Mouse (Mus musculus): ENCODE data around the gene Gdi1. TPM values are rescaled to one million over a fixed set of nuclear protein-coding genes. Genes with fewer than 3 reads are reported as not detected.
"Not testable (repeated sequence)": the region's sequence is repeated elsewhere in the genome, so short reads cannot be mapped to it uniquely, and the experiment has no call there.

Gdi1 gene
- polyA plus RNA-seq, 1 experiment from 2014 or later: 430 TPM

- ATAC-seq (ENCODE audit: low FRiP score) (peak; percentile 97), DNase-seq (ENCODE audit: low spot score, missing footprints) (peak; percentile 95)
- peak within 1 kb of the TSS; percentile 53 for H3K4me3 ChIP-seq (ENCODE audit: low read depth, low read length)
- H3K27ac ChIP-seq (ENCODE audit: low read depth, low read length): peak within 1 kb of the TSS; percentile 20; the same call in 1 of the 2 replicates
- no peaks in the 10 kb centered on the region for H3K4me1 ChIP-seq (ENCODE audit: control insufficient read depth, insufficient read depth, low read length)
- H3K36me3 ChIP-seq (ENCODE audit: control insufficient read depth, insufficient read depth, low read length): peaks cover 6% of the 10 kb centered on the region
- H3K9ac ChIP-seq (ENCODE audit: low read length): peak within 1 kb of the TSS; percentile 74
- no peaks in the 10 kb centered on the region for H3K9me3 ChIP-seq (ENCODE audit: control insufficient read depth, low read length)
- 14% methylated on average over 57 of the region's 59 CpGs for WGBS
- no peaks in the 10 kb centered on the region for H3K27me3 ChIP-seq (ENCODE audit: control insufficient read depth, insufficient read depth, low read length)
- peak within 1 kb of the TSS; percentile 75 for H3K4me2 ChIP-seq
Observed at GRCm38 (mm10) chrX:74312540-74313464, 8.0 kb downstream of the Gdi1 start, which contains the start of gene Fam50a. Gene Fam50a, plus strand, starts transcription at chrX:74313033.

- Histone ChIP-seq H3K9me3 (ENCODE audit: control insufficient read depth, low read length) (no peaks in the 10 kb centered on the region), H3K4me2 (peak within 1 kb of the TSS; percentile 60), H3K27me3 (ENCODE audit: control insufficient read depth, insufficient read depth, low read length) (no peaks in the 10 kb centered on the region), H3K4me1 (ENCODE audit: control insufficient read depth, insufficient read depth, low read length) (peaks cover 8% of the 10 kb centered on the region; the same call in 1 of the 2 replicates), H3K27ac (ENCODE audit: low read depth, low read length) (peak within 1 kb of the TSS; percentile 73), H3K4me3 (ENCODE audit: low read depth, low read length) (peak within 1 kb of the TSS; percentile 43), H3K36me3 (ENCODE audit: control insufficient read depth, insufficient read depth, low read length) (no peaks in the 10 kb centered on the region), H3K9ac (ENCODE audit: low read length) (peak within 1 kb of the TSS; percentile 71)
- WGBS: 17% methylated on average over 14 of the region's 30 CpGs
- DNase-seq (ENCODE audit: low spot score, missing footprints) (peak; percentile 96), ATAC-seq (ENCODE audit: low FRiP score) (peak; percentile 95)
Observed at GRCm38 (mm10) chrX:74328725-74329161, 23.9 kb downstream of the Gdi1 start, which contains the start of gene Plxna3. Gene Plxna3, plus strand, starts transcription at chrX:74329066.

DNA sequence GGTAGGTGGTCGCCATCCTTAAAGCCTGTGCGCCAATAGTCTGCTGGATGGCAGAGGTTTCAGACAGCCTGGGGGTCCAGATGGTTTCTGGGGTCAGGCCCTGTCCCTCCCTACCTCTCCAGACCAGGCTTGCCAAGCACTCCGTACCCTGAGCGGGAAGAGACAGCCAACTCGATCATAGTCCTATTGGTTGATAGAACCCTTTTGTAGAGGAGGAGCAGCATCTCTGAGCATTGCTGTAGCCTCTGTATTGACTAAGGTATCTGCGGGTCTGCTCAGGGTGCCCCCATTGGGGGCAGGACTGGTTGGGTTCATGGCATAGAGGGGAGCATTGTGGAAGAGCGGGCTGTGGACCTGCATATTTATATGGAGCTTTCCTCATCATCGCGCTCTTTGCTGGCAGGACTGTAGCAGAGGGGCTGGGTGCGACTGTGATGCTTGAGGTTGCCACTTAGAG is 24.4 kb downstream of the Gdi1 start:
- ATAC-seq (ENCODE audit: low FRiP score) (peak; percentile 68; the same call in 1 of the 2 replicates), DNase-seq (ENCODE audit: low spot score, missing footprints) (peak; percentile 85)
- Histone ChIP-seq H3K36me3 (ENCODE audit: control insufficient read depth, insufficient read depth, low read length) (no peaks in the 10 kb centered on the region), H3K4me2 (peak overlapping the region; percentile 60), H3K4me3 (ENCODE audit: low read depth, low read length) (peak overlapping the region; percentile 43), H3K9ac (ENCODE audit: low read length) (peak overlapping the region; percentile 71), H3K27ac (ENCODE audit: low read depth, low read length) (no peak overlapping the region; the same call in 1 of the 2 replicates), H3K4me1 (ENCODE audit: control insufficient read depth, insufficient read depth, low read length) (peaks cover 8% of the 10 kb centered on the region; the same call in 1 of the 2 replicates), H3K9me3 (ENCODE audit: control insufficient read depth, low read length) (no peaks in the 10 kb centered on the region), H3K27me3 (ENCODE audit: control insufficient read depth, insufficient read depth, low read length) (no peaks in the 10 kb centered on the region)
- 20% methylated on average over 9 of the region's 10 CpGs for WGBS

DNA sequence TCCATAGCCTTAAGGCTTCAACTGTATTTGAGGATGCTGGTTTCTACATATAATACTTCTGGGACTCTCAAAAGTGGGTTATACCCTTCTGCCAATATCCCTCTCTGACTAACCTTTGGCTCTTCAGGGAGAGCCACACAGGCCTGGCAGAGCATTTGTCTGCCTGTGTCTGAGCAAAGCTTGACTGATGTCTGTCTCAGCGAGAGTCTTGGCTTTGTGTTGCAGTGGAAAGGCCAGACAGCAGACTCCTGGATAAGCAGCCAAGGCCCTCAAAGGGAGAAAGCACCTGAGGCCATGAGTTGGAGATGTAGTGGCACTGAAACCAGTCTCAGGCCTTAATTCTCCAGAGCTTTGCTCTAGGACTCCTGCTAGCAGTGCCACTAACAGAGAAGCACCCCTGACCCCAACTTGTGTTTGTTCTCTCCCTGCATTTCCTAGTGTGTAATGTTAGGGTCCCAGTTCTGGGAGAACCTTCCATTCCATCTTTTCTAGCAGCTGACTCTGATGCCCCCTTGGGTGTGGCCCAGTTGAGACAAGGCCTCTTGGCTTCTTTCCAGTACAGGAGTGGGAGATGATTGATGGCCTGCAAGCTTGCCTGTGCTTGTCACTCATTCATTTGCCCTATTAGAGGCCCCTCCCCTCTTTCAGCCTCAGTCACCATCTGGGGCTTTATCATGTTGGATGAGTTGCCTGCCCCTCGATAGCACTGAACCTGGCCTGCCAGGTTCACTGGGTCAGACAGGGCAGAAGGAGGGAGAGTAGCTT is 25.6 kb downstream of the Gdi1 start:
- H3K9ac ChIP-seq (ENCODE audit: low read length): peak overlapping the region; percentile 71; the same call in 1 of the 2 replicates
- ATAC-seq (ENCODE audit: low FRiP score) (no peak), DNase-seq (ENCODE audit: low spot score, missing footprints) (no peak)
- H3K27ac ChIP-seq (ENCODE audit: low read depth, low read length): no peak overlapping the region
- H3K4me1 ChIP-seq (ENCODE audit: control insufficient read depth, insufficient read depth, low read length): peaks cover 8% of the 10 kb centered on the region; the same call in 1 of the 2 replicates
- no peaks in the 10 kb centered on the region for H3K9me3 ChIP-seq (ENCODE audit: control insufficient read depth, low read length)
- no peaks in the 10 kb centered on the region for H3K27me3 ChIP-seq (ENCODE audit: control insufficient read depth, insufficient read depth, low read length)
- peak overlapping the region; percentile 60 for H3K4me2 ChIP-seq
- WGBS: 56% methylated on average over 2 of the region's 2 CpGs
- H3K36me3 ChIP-seq (ENCODE audit: control insufficient read depth, insufficient read depth, low read length): no peaks in the 10 kb centered on the region
- peak overlapping the region; percentile 43 for H3K4me3 ChIP-seq (ENCODE audit: low read depth, low read length)

GRCm38 (mm10) chrX:74352645-74353466 is 48.1 kb downstream of the Gdi1 start:
- no peak for DNase-seq (ENCODE audit: low spot score, missing footprints)
- Histone ChIP-seq H3K4me3 (ENCODE audit: low read depth, low read length) (peak overlapping the region; percentile 39), H3K27ac (ENCODE audit: low read depth, low read length) (no peak overlapping the region), H3K9me3 (ENCODE audit: control insufficient read depth, low read length) (no peaks in the 10 kb centered on the region), H3K36me3 (ENCODE audit: control insufficient read depth, insufficient read depth, low read length) (no peaks in the 10 kb centered on the region), H3K27me3 (ENCODE audit: control insufficient read depth, insufficient read depth, low read length) (no peaks in the 10 kb centered on the region), H3K4me1 (ENCODE audit: control insufficient read depth, insufficient read depth, low read length) (no peaks in the 10 kb centered on the region; the same call in 1 of the 2 replicates), H3K9ac (ENCODE audit: low read length) (peak overlapping the region; percentile 65), H3K4me2 (peak overlapping the region; percentile 50)
- peak; percentile 30 for ATAC-seq (ENCODE audit: low FRiP score)
- 36% methylated on average over 13 of the region's 13 CpGs for WGBS

- Histone ChIP-seq H3K27ac (ENCODE audit: low read depth, low read length) (no peak within 1 kb of the TSS), H3K9me3 (ENCODE audit: control insufficient read depth, low read length) (no peaks in the 10 kb centered on the region), H3K4me1 (ENCODE audit: control insufficient read depth, insufficient read depth, low read length) (no peaks in the 10 kb centered on the region; the same call in 1 of the 2 replicates), H3K4me2 (peak within 1 kb of the TSS; percentile 50), H3K36me3 (ENCODE audit: control insufficient read depth, insufficient read depth, low read length) (no peaks in the 10 kb centered on the region), H3K9ac (ENCODE audit: low read length) (peak within 1 kb of the TSS; percentile 65), H3K4me3 (ENCODE audit: low read depth, low read length) (peak within 1 kb of the TSS; percentile 39), H3K27me3 (ENCODE audit: control insufficient read depth, insufficient read depth, low read length) (no peaks in the 10 kb centered on the region)
- peak; percentile 89 for ATAC-seq (ENCODE audit: low FRiP score)
- DNase-seq (ENCODE audit: low spot score, missing footprints): peak; percentile 92
- 11% methylated on average over 13 of the region's 22 CpGs for WGBS
Observed at GRCm38 (mm10) chrX:74353467-74353770, 48.6 kb downstream of the Gdi1 start, which contains the start of gene Lage3. Gene Lage3, minus strand, starts transcription at chrX:74353618.

- not testable (repeated sequence) for H3K36me3 ChIP-seq (ENCODE audit: control insufficient read depth, insufficient read depth, low read length); H3K4me1 ChIP-seq (ENCODE audit: control insufficient read depth, insufficient read depth, low read length); H3K9me3 ChIP-seq (ENCODE audit: control insufficient read depth, low read length); DNase-seq (ENCODE audit: low spot score, missing footprints); H3K4me2 ChIP-seq; H3K27ac ChIP-seq (ENCODE audit: low read depth, low read length); H3K27me3 ChIP-seq (ENCODE audit: control insufficient read depth, insufficient read depth, low read length); ATAC-seq (ENCODE audit: low FRiP score); H3K4me3 ChIP-seq (ENCODE audit: low read depth, low read length); H3K9ac ChIP-seq (ENCODE audit: low read length)
- WGBS: 95% methylated on average over 2 of the region's 3 CpGs
Observed at GRCm38 (mm10) chrX:74357069-74357468, 52.3 kb downstream of the Gdi1 start.

- Histone ChIP-seq H3K9me3 (ENCODE audit: control insufficient read depth, low read length) (no peaks in the 10 kb centered on the region), H3K27me3 (ENCODE audit: control insufficient read depth, insufficient read depth, low read length) (no peaks in the 10 kb centered on the region), H3K4me2 (no peak overlapping the region), H3K27ac (ENCODE audit: low read depth, low read length) (no peak overlapping the region), H3K9ac (ENCODE audit: low read length) (no peak overlapping the region), H3K4me1 (ENCODE audit: control insufficient read depth, insufficient read depth, low read length) (no peaks in the 10 kb centered on the region), H3K4me3 (ENCODE audit: low read depth, low read length) (no peak overlapping the region), H3K36me3 (ENCODE audit: control insufficient read depth, insufficient read depth, low read length) (no peaks in the 10 kb centered on the region)
- DNase-seq (ENCODE audit: low spot score, missing footprints): no peak
- ATAC-seq (ENCODE audit: low FRiP score): no peak
- 56% methylated on average over 11 of the region's 11 CpGs for WGBS
Observed at GRCm38 (mm10) chrX:74359171-74359570, 54.4 kb downstream of the Gdi1 start.

Measured in midbrain, embryonic 11.5 days (tissue).